Mouse (Mus musculus) CH12.LX (cell line): ENCODE measurements at regions not wholly inside any gene's neighbourhood (a gene's known extent, or its start where the extent isn't known, plus 50 kb on each side); places are given as distances from the start of the nearest gene placed in this dataset.

ENCODE experiments used
- DNase-seq: peaks from one replicate; pipeline ENCODE4 v3.0.0-alpha.2; 2013; ENCODE audit errors: extremely low read depth
- H3K27ac ChIP-seq: 2 replicates; pipeline ENCODE4 v1.5.1; 2012; ENCODE audit warnings: low read depth, mild to moderate bottlenecking, control low read depth, moderate library complexity; ENCODE audit not compliant: insufficient read depth
- H3K27me3 ChIP-seq: replicated peaks from 2 replicates; pipeline ENCODE3; 2012; ENCODE audit warnings: inconsistent platforms
- H3K36me3 ChIP-seq, 2 experiments: replicated peaks in 1 of 2; 2 replicates each; pipeline versions ENCODE3 to v1.6.1; 2012; ENCODE audit warnings: inconsistent platforms in 1 of 2, low read length in 1 of 2, mild to moderate bottlenecking in 1 of 2, mixed read lengths in 1 of 2, moderate library complexity in 1 of 2; ENCODE audit not compliant: control insufficient read depth in 1 of 2, insufficient read depth in 1 of 2
- H3K4me1 ChIP-seq, 2 experiments: 2 replicates each; pipeline ENCODE4 v1.6.1; 2012; ENCODE audit warnings: inconsistent platforms in 1 of 2, moderate library complexity in 1 of 2; ENCODE audit not compliant: insufficient read depth in 2 of 2, control insufficient read depth in 1 of 2
- H3K4me2 ChIP-seq: 2 replicates; pipeline ENCODE4 v1.6.1; 2012; ENCODE audit warnings: low read depth, mild to moderate bottlenecking, control low read depth; ENCODE audit not compliant: poor library complexity, insufficient read depth, severe bottlenecking
- H3K4me3 ChIP-seq, 3 experiments: fragments of 150-350 bp in 1 of 3; sonication (generic) in 1 of 3; replicated peaks in 1 of 3; 2 replicates each; pipeline versions ENCODE3 to v1.5.1; 2011 to 2012; ENCODE audit warnings: low read depth in 2 of 3, low read length in 2 of 3, mild to moderate bottlenecking in 2 of 3, moderate library complexity in 2 of 3, control low read depth in 1 of 3, improper control_type of control experiment in 1 of 3, inconsistent platforms in 1 of 3, mixed read lengths in 1 of 3; ENCODE audit not compliant: poor library complexity in 1 of 3
- H3K79me2 ChIP-seq: replicated peaks from 2 replicates; pipeline ENCODE4 v1.6.1; 2012; ENCODE audit warnings: mild to moderate bottlenecking, moderate library complexity; ENCODE audit not compliant: control insufficient read depth, poor library complexity, insufficient read depth, severe bottlenecking; ENCODE audit errors: extremely low read depth
- H3K9ac ChIP-seq: 2 replicates; pipeline ENCODE4 v1.6.1; 2012; ENCODE audit warnings: low read depth, mild to moderate bottlenecking, control low read depth, moderate library complexity; ENCODE audit not compliant: insufficient read depth
- H3K9me3 ChIP-seq: replicated peaks from 2 replicates; pipeline ENCODE3; 2012; ENCODE audit warnings: low read length, inconsistent platforms, mixed read lengths
- CHD1 ChIP-seq: IDR thresholded peaks from 2 replicates; pipeline ENCODE4 v1.6.1; 2012; ENCODE audit warnings: low read depth, low read length, improper control_type of control experiment, inconsistent platforms
- CHD2 ChIP-seq: IDR thresholded peaks from 2 replicates; pipeline ENCODE4 v1.6.1; 2011; ENCODE audit warnings: low read length, improper control_type of control experiment
- CTCF ChIP-seq, 2 experiments: IDR thresholded peaks in 1 of 2; conservative IDR thresholded peaks in 1 of 2; 2 replicates each; pipeline ENCODE4 v1.5.1; 2011 to 2012; ENCODE audit warnings: low read depth in 2 of 2, low read length in 2 of 2, improper control_type of control experiment in 1 of 2, inconsistent platforms in 1 of 2, mild to moderate bottlenecking in 1 of 2, moderate library complexity in 1 of 2
- E2F4 ChIP-seq: IDR thresholded peaks from 2 replicates; pipeline ENCODE4 v1.6.1; 2011; ENCODE audit warnings: low read depth, low read length, improper control_type of control experiment; ENCODE audit not compliant: insufficient replicate concordance
- ELF1 ChIP-seq: IDR thresholded peaks from 2 replicates; pipeline ENCODE4 v1.6.1; 2014; ENCODE audit warnings: low read depth, mild to moderate bottlenecking, inconsistent platforms, low read length, improper control_type of control experiment
- ETS1 ChIP-seq: conservative IDR thresholded peaks from 2 replicates; pipeline ENCODE4 v1.6.1; 2012; ENCODE audit warnings: low read depth, mild to moderate bottlenecking, inconsistent platforms, low read length, improper control_type of control experiment, moderate library complexity
- IRF4 ChIP-seq: IDR thresholded peaks from 2 replicates; pipeline ENCODE4 v1.6.1; 2014; ENCODE audit warnings: low read depth, mild to moderate bottlenecking, inconsistent platforms, low read length, improper control_type of control experiment
- JUN ChIP-seq: IDR thresholded peaks from 2 replicates; pipeline ENCODE4 v1.6.1; 2011; ENCODE audit warnings: low read depth, mild to moderate bottlenecking, low read length, improper control_type of control experiment, moderate library complexity; ENCODE audit not compliant: insufficient read depth
- JUND ChIP-seq: conservative IDR thresholded peaks from 2 replicates; pipeline ENCODE4 v1.6.1; 2011; ENCODE audit warnings: low read depth, low read length, improper control_type of control experiment
- KAT2A ChIP-seq: IDR thresholded peaks from 2 replicates; pipeline ENCODE4 v1.6.1; 2012; ENCODE audit warnings: low read length, improper control_type of control experiment, inconsistent platforms; ENCODE audit not compliant: insufficient replicate concordance
- MAX ChIP-seq: IDR thresholded peaks from 2 replicates; pipeline ENCODE4 v1.6.1; 2011; ENCODE audit warnings: low read length, improper control_type of control experiment
- MAZ ChIP-seq: IDR thresholded peaks from 2 replicates; pipeline ENCODE4 v1.6.1; 2012; ENCODE audit warnings: low read depth, mild to moderate bottlenecking, inconsistent platforms, low read length, improper control_type of control experiment, moderate library complexity
- MYC ChIP-seq: IDR thresholded peaks from 2 replicates; pipeline ENCODE4 v1.6.1; 2011; ENCODE audit warnings: low read depth, mild to moderate bottlenecking, improper control_type of control experiment, low read length
- NELFE ChIP-seq: IDR thresholded peaks from 2 replicates; pipeline ENCODE4 v1.6.1; 2011; ENCODE audit warnings: low read depth, low read length, improper control_type of control experiment
- PAX5 ChIP-seq: IDR thresholded peaks from 2 replicates; pipeline ENCODE4 v1.6.1; 2012; ENCODE audit warnings: low read length, inconsistent platforms, mixed read lengths
- POLR2A ChIP-seq: IDR thresholded peaks from 2 replicates; pipeline ENCODE4 v1.6.1; 2011; ENCODE audit warnings: low read depth, mild to moderate bottlenecking, improper control_type of control experiment, low read length
- POLR2AphosphoS2 ChIP-seq: IDR thresholded peaks from 2 replicates; pipeline ENCODE4 v1.6.1; 2011; ENCODE audit warnings: low read depth, low read length, improper control_type of control experiment
- RCOR1 ChIP-seq: conservative IDR thresholded peaks from 2 replicates; pipeline ENCODE4 v1.6.1; 2012; ENCODE audit warnings: low read depth, mild to moderate bottlenecking, inconsistent platforms, low read length, improper control_type of control experiment
- SMC3 ChIP-seq: IDR thresholded peaks from 2 replicates; pipeline ENCODE4 v1.6.1; 2011; ENCODE audit warnings: low read depth, low read length, improper control_type of control experiment
- TBP ChIP-seq: conservative IDR thresholded peaks from 2 replicates; pipeline ENCODE4 v1.6.1; 2011; ENCODE audit warnings: low read depth, low read length, improper control_type of control experiment
- TCF12 ChIP-seq: IDR thresholded peaks from 2 replicates; pipeline ENCODE4 v1.6.1; 2014; ENCODE audit warnings: low read depth, mild to moderate bottlenecking, inconsistent platforms, low read length, improper control_type of control experiment
- UBTF ChIP-seq: IDR thresholded peaks from 2 replicates; pipeline ENCODE4 v1.6.1; 2012; ENCODE audit warnings: low read depth, mild to moderate bottlenecking, inconsistent platforms, low read length, improper control_type of control experiment, moderate library complexity
- USF1 ChIP-seq: IDR thresholded peaks from 2 replicates; pipeline ENCODE4 v1.6.1; 2014; ENCODE audit warnings: low read depth, mild to moderate bottlenecking, inconsistent platforms, low read length, improper control_type of control experiment
- ZC3H11A ChIP-seq: IDR thresholded peaks from 2 replicates; pipeline ENCODE4 v1.6.1; 2012; ENCODE audit warnings: low read depth, mild to moderate bottlenecking, inconsistent platforms, low read length, improper control_type of control experiment
- ZKSCAN1 ChIP-seq: IDR thresholded peaks from 2 replicates; pipeline ENCODE4 v1.6.1; 2012; ENCODE audit warnings: low read depth, inconsistent platforms, low read length, improper control_type of control experiment, borderline replicate concordance
- ZMIZ1 ChIP-seq: IDR thresholded peaks from 2 replicates; pipeline ENCODE4 v1.6.1; 2012; ENCODE audit warnings: low read depth, mild to moderate bottlenecking, inconsistent platforms, low read length, improper control_type of control experiment
- ZNF384 ChIP-seq: IDR thresholded peaks from 2 replicates; pipeline ENCODE4 v1.6.1; 2012; ENCODE audit warnings: low read depth, low read length, improper control_type of control experiment, inconsistent platforms
- dilution Hi-C: fragments of 300-500 bp; cut with MboI; formaldehyde crosslinking; loops from 2 replicates; pipeline ENCODE4 v1.14.3; 2020; ENCODE audit warnings: low sequenced_read_pairs; ENCODE audit not compliant: extremely low pct_unique_long_range_greater_than_20kb, extremely low pct_ligation_motif_present
- in situ Hi-C: fragments of 300-500 bp; cut with MboI; formaldehyde crosslinking; loops from 3 replicates; pipeline ENCODE4 v1.14.3; 2019; ENCODE audit warnings: low sequenced_read_pairs, low pct_ligation_motif_present, low pct_unique_long_range_greater_than_20kb, mixed read lengths

GRCm38 (mm10) chr6:12214526-12215177 is 307.0 kb downstream of the Phf14 start:
- no peak overlapping the region for H3K27ac ChIP-seq
- no peak overlapping the region for H3K9ac ChIP-seq
- no peak for DNase-seq
- no peaks in the 10 kb centered on the region for H3K27me3 ChIP-seq
- H3K9me3 ChIP-seq: no peaks in the 10 kb centered on the region
- dilution Hi-C loops: no loop called here
- no peaks in the 10 kb centered on the region for H3K36me3 ChIP-seq
- in situ Hi-C loops: no loop called here
- H3K79me2 ChIP-seq: no peaks in the 10 kb centered on the region
- no peak overlapping the region for H3K4me3 ChIP-seq
- TF ChIP-seq ZMIZ1 (no peak), KAT2A (no peak), JUND (no peak), ZC3H11A (no peak), RCOR1 (no peak), E2F4 (no peak), USF1 (no peak), NELFE (no peak), ETS1 (no peak), CTCF (conservative IDR thresholded peaks at IDR 0.05 in 1 of 2, IDR thresholded peaks at IDR 0.05 in 1 of 2; ENCODE audit: low read depth in 2 of 2, low read length in 2 of 2) (no peak), IRF4 (no peak), PAX5 (no peak), POLR2A (no peak), MYC (no peak), UBTF (no peak), POLR2AphosphoS2 (no peak), MAX (no peak), JUN (no peak), ZKSCAN1 (no peak)
- H3K4me1 ChIP-seq: peaks cover 0 to 2% of the 10 kb centered on the region in 2 experiments; a peak in 1 of 4 replicates
- no peak overlapping the region for H3K4me2 ChIP-seq

GRCm38 (mm10) chr6:12215178-12215553 is 307.6 kb downstream of the Phf14 start:
- no peak overlapping the region for H3K4me2 ChIP-seq
- TF ChIP-seq ZNF384 (no peak), SMC3 (no peak), UBTF (no peak), IRF4 (no peak), MAZ (no peak), JUND (no peak), ELF1 (no peak), PAX5 (no peak), TBP (no peak), MAX (no peak), ZMIZ1 (no peak), RCOR1 (no peak), CHD1 (no peak), TCF12 (no peak), CHD2 (no peak), ZKSCAN1 (no peak), MYC (no peak), E2F4 (no peak)
- no peaks in the 10 kb centered on the region for H3K36me3 ChIP-seq
- H3K4me3 ChIP-seq: no peak overlapping the region
- H3K9me3 ChIP-seq: no peaks in the 10 kb centered on the region
- in situ Hi-C loops (no loop called here), dilution Hi-C loops (no loop called here)
- no peaks in the 10 kb centered on the region for H3K79me2 ChIP-seq
- no peak for DNase-seq
- no peak overlapping the region for H3K9ac ChIP-seq
- H3K27ac ChIP-seq: no peak overlapping the region
- H3K4me1 ChIP-seq: peaks cover 0 to 2% of the 10 kb centered on the region in 2 experiments; a peak in 1 of 4 replicates
- no peaks in the 10 kb centered on the region for H3K27me3 ChIP-seq
